Mouse (Mus musculus) olfactory bulb, adult 2 months (tissue): ENCODE measurements around the gene Smg6.

Experiments
- CTCF ChIP-seq: fragments of 200-500 bp; IDR thresholded peaks from 2 replicates; pipeline ENCODE4 v1.5.1; 2012; ENCODE audit warnings: low read depth, mild to moderate bottlenecking, low read length, moderate library complexity; ENCODE audit not compliant: insufficient read depth
- POLR2A ChIP-seq: fragments of 200-500 bp; IDR thresholded peaks from 2 replicates; pipeline ENCODE4 v1.6.1; 2012; ENCODE audit warnings: mild to moderate bottlenecking, low read depth, low read length, moderate library complexity; ENCODE audit not compliant: insufficient read depth

- TF ChIP-seq POLR2A, result no peak
- TF ChIP-seq CTCF, result no peak
These were observed 69.2 kb downstream of the Smg6 start for GRCm38 (mm10) chr11:74994856-74995255.
